Mouse (Mus musculus) ES-E14 (cell line): ENCODE measurements around the gene Dlg2.

Experiments used
- CHD2 ChIP-seq: IDR thresholded peaks from 2 replicates; pipeline ENCODE4 v1.6.1; 2014; ENCODE audit warnings: mild to moderate bottlenecking, low read depth, low read length, inconsistent platforms
- HCFC1 ChIP-seq: IDR thresholded peaks from 2 replicates; pipeline ENCODE4 v1.6.1; 2012; ENCODE audit warnings: low read length, inconsistent platforms, borderline replicate concordance; ENCODE audit not compliant: insufficient read depth
- MAFK ChIP-seq: IDR thresholded peaks from 2 replicates; pipeline ENCODE4 v1.6.1; 2014; ENCODE audit warnings: mild to moderate bottlenecking, low read depth, low read length, inconsistent platforms; ENCODE audit not compliant: insufficient read depth
- ZC3H11A ChIP-seq: IDR thresholded peaks from 2 replicates; pipeline ENCODE4 v1.6.1; 2012; ENCODE audit warnings: low read depth, mild to moderate bottlenecking, inconsistent platforms, low read length, borderline replicate concordance
- ZNF384 ChIP-seq: IDR thresholded peaks from 2 replicates; pipeline ENCODE4 v1.6.1; 2012; ENCODE audit warnings: low read depth, low read length, inconsistent platforms

GRCm38 (mm10) chr7:92027049-92027448 is 1550.6 kb downstream of the Dlg2 start:
- TF ChIP-seq HCFC1 (no peak), ZC3H11A (no peak), CHD2 (no peak), MAFK (no peak), ZNF384 (no peak)
